ENCODE assay signal across 8 mouse cellular contexts in genomic region chr1:87326742-87327163, GRCm38 (mm10). TPM values are rescaled to one million over a fixed set of nuclear protein-coding genes. Genes with fewer than 3 reads are reported as not detected.
DNase-seq lines count a peak whose midpoint lies in the region; ATAC-seq lines count a peak whose summit lies in the region.

Gigyf2 (plus strand) TSS chr1:87326998.

- peak; percentile 97 for ATAC-seq in hindbrain, embryonic 15.5 days (ENCODE audit: low FRiP score, low read depth)

- peak within 1 kb of the TSS; percentile 80 for H3K4me3 ChIP-seq in hindbrain, embryonic 15.5 days

- H3K9me3 ChIP-seq in hindbrain, embryonic 15.5 days: no peaks in the 10 kb centered on the region

- peak within 1 kb of the TSS; percentile 65 for H3K4me2 ChIP-seq in hindbrain, embryonic 15.5 days

- H3K27me3 ChIP-seq in hindbrain, embryonic 15.5 days: no peaks in the 10 kb centered on the region

- under 1% methylated on average over 28 of the region's 36 CpGs for WGBS in hindbrain, embryonic 15.5 days

- DNase-seq in T-cell, adult 2 months (ENCODE audit: low spot score): peak; percentile 94
- peak; percentile 92 to 96 for DNase-seq in cerebellum, postnatal 36 days
- DNase-seq in frontal cortex, postnatal 36 days (ENCODE audit: low spot score in 2 of 2): peak; percentile 93 to 94
- peak; percentile 91 for DNase-seq in left cerebral cortex, adult 11 months (ENCODE audit: low spot score)
- DNase-seq in lung, postnatal 4 days: peak; percentile 98
- DNase-seq in retina, postnatal 7 days (ENCODE audit: low read depth, low spot score): peak; percentile 92
- peak; percentile 93 for DNase-seq in urinary bladder, adult 2 months (ENCODE audit: low spot score)

- H3K9ac ChIP-seq in hindbrain, embryonic 15.5 days: peak within 1 kb of the TSS; percentile 94

- peaks cover 20% of the 10 kb centered on the region for H3K4me1 ChIP-seq in hindbrain, embryonic 15.5 days (replicated peaks)

- H3K27ac ChIP-seq in hindbrain, embryonic 15.5 days (replicated peaks): peak within 1 kb of the TSS; percentile 95

- no peaks in the 10 kb centered on the region for H3K36me3 ChIP-seq in hindbrain, embryonic 15.5 days

RNA-seq across cellular contexts. Expression of gene Gigyf2, which starts in this region (rescaled TPM):
- 62.1 and 70.2 TPM in 2 replicates for polyA plus RNA-seq in hindbrain, embryonic 15.5 days (2015; fragmentation: Nextera tagmentation; extraction: Ambion mirVana)
- 30.7 and 40.0 TPM in 2 replicates for polyA plus RNA-seq in urinary bladder, adult 2 months (2012; rRNA removed)

Comparison
In these comparisons a context has a peak if more than half of its experiments do, and no peak if none do; other contexts are left out.
1. Peak in every context shown above with its lines: DNase-seq, ATAC-seq, H3K4me3 ChIP-seq and H3K27ac ChIP-seq.